Mouse (Mus musculus): Measurements from ENCODE around the gene Akap12. TPM values are rescaled to one million over a fixed set of nuclear protein-coding genes. Genes with fewer than 3 reads are reported as not detected.

Akap12 gene
- 4.5 TPM for polyA plus RNA-seq (2014; fragmentation: Illumina TruSeq; extraction: RNeasy Lipid Tissue Mini Kit (QIAGEN cat#74804); ENCODE audit: low replicate concordance)

GRCm38 (mm10) chr10:4266041-4266930 is at the start of gene Akap12:
TSS of gene Akap12 (plus strand) at chr10:4266380.

GRCm38 (mm10) chr10:4387701-4388383 is 121.7 kb downstream of the Akap12 start, which contains the start of gene Zbtb2:
TSS of gene Zbtb2 (minus strand) at chr10:4388108.

Other genes starting within 250 kb of the Akap12 start
- 13.7 TPM for gene Zbtb2, start 121.7 kb downstream of the Akap12 start, polyA plus RNA-seq (2014; fragmentation: Illumina TruSeq; extraction: RNeasy Lipid Tissue Mini Kit (QIAGEN cat#74804); ENCODE audit: low replicate concordance)
- gene Rmnd1, start 166.0 kb downstream of the Akap12 start, polyA plus RNA-seq (2014; fragmentation: Illumina TruSeq; extraction: RNeasy Lipid Tissue Mini Kit (QIAGEN cat#74804); ENCODE audit: low replicate concordance), result 99.4 TPM
- gene Armt1, start 166.1 kb downstream of the Akap12 start, polyA plus RNA-seq (2014; fragmentation: Illumina TruSeq; extraction: RNeasy Lipid Tissue Mini Kit (QIAGEN cat#74804); ENCODE audit: low replicate concordance), result 69.1 TPM
- 0.19 TPM for gene Ccdc170, start 216.1 kb downstream of the Akap12 start, polyA plus RNA-seq (2014; fragmentation: Illumina TruSeq; extraction: RNeasy Lipid Tissue Mini Kit (QIAGEN cat#74804); ENCODE audit: low replicate concordance)

All from small intestine, adult 10 weeks (tissue).